Comparison of ENCODE assay signal across 29 mouse cellular contexts in the genomic region with DNA sequence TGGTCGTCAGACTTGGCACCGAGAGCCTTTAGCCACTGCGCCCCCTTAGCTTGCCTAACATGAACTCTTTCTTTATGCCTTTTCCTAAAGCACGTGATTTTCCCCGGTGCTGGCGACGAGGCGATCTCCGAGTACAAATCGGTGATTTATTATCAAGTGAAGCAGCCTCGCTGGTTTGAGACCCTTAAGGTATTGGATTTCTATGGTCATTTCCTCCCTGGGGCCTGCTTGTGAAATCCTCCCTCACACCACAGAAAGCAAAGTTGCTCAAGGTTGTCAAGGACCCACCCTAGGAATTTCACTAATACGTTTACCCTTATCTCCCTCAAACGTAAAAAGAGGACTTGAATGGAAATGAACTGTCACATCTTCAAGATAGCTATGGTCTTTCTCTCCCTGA.
DNase-seq lines count a peak whose midpoint lies in the region; ATAC-seq lines count a peak whose summit lies in the region.
"Had no signal": no experiment of that assay in that cellular context is flagged by ENCODE, and none has a peak within 500 bp of the region (broad histone marks: within the 10 kb centered on the region; RNA-seq: fewer than 3 reads in every experiment).

No protein-coding gene starts in this region.

- no peaks in the 10 kb centered on the region for H3K9me3 ChIP-seq in kidney, embryonic 16.5 days (ENCODE audit: low read length)
- no peaks in the 10 kb centered on the region for H3K9me3 ChIP-seq in intestine, embryonic 15.5 days
- H3K9me3 ChIP-seq: embryonic facial prominence, embryonic 12.5 days; embryonic facial prominence, embryonic 15.5 days; heart, embryonic 12.5 days; heart, embryonic 15.5 days; hindbrain, embryonic 10.5 days; hindbrain, embryonic 13.5 days had no signal

- H3K27ac ChIP-seq in kidney, embryonic 16.5 days (ENCODE audit: low read length): no peak overlapping the region
- H3K27ac ChIP-seq in intestine, embryonic 15.5 days: no peak overlapping the region
- H3K27ac ChIP-seq: embryonic facial prominence, embryonic 12.5 days; embryonic facial prominence, embryonic 15.5 days; gastrocnemius, adult 2 months; heart, embryonic 15.5 days; hindbrain, embryonic 10.5 days; hindbrain, embryonic 13.5 days had no signal

- 29% methylated on average over 13 of the region's 13 CpGs for WGBS in kidney, embryonic 16.5 days
- WGBS in intestine, embryonic 15.5 days: 77% methylated on average over 13 of the region's 13 CpGs

- ATAC-seq in kidney, embryonic 16.5 days (ENCODE audit: low FRiP score, low TSS enrichment): 0 out of 2 replicates have a peak, but pooled peaks have one; percentile 19
- no peak for ATAC-seq in intestine, embryonic 15.5 days
- ATAC-seq: forebrain, embryonic 14.5 days; forebrain, postnatal 0 days; hindbrain, embryonic 16.5 days; Patski had no signal

- H3K4me1 ChIP-seq in kidney, embryonic 16.5 days (ENCODE audit: insufficient read depth, low read length): no peaks in the 10 kb centered on the region
- H3K4me1 ChIP-seq in intestine, embryonic 15.5 days (replicated peaks): no peaks in the 10 kb centered on the region
- H3K4me1 ChIP-seq: embryonic facial prominence, embryonic 12.5 days; embryonic facial prominence, embryonic 15.5 days; heart, embryonic 12.5 days; heart, embryonic 15.5 days; hindbrain, embryonic 13.5 days had no signal

- H3K27me3 ChIP-seq in kidney, embryonic 16.5 days (ENCODE audit: insufficient read depth, low read length): no peaks in the 10 kb centered on the region
- no peaks in the 10 kb centered on the region for H3K27me3 ChIP-seq in intestine, embryonic 15.5 days (replicated peaks)
- H3K27me3 ChIP-seq: CH12.LX; embryonic facial prominence, embryonic 12.5 days; embryonic facial prominence, embryonic 15.5 days; heart, embryonic 12.5 days; heart, embryonic 15.5 days; hindbrain, embryonic 13.5 days; Patski had no signal

- no peak overlapping the region for H3K4me3 ChIP-seq in kidney, embryonic 16.5 days (ENCODE audit: low read length)
- no peak overlapping the region for H3K4me3 ChIP-seq in intestine, embryonic 15.5 days (replicated peaks)
- H3K4me3 ChIP-seq: embryonic facial prominence, embryonic 12.5 days; embryonic facial prominence, embryonic 15.5 days; gastrocnemius, adult 2 months; heart, embryonic 12.5 days; heart, embryonic 15.5 days; hindbrain, embryonic 10.5 days; hindbrain, embryonic 13.5 days had no signal

- H3K4me2 ChIP-seq in kidney, embryonic 16.5 days (replicated peaks; ENCODE audit: low read depth, low read length): no peak overlapping the region
- H3K4me2 ChIP-seq in intestine, embryonic 15.5 days (replicated peaks): no peak overlapping the region
- H3K4me2 ChIP-seq: embryonic facial prominence, embryonic 12.5 days; embryonic facial prominence, embryonic 15.5 days; heart, embryonic 12.5 days; heart, embryonic 15.5 days; hindbrain, embryonic 13.5 days had no signal

- H3K9ac ChIP-seq in kidney, embryonic 16.5 days (replicated peaks; ENCODE audit: low read length): no peak overlapping the region
- no peak overlapping the region for H3K9ac ChIP-seq in intestine, embryonic 15.5 days
- H3K9ac ChIP-seq: embryonic facial prominence, embryonic 12.5 days; embryonic facial prominence, embryonic 15.5 days; forebrain, postnatal 0 days; heart, embryonic 12.5 days; heart, embryonic 15.5 days; hindbrain, embryonic 13.5 days had no signal

- H3K36me3 ChIP-seq in kidney, embryonic 16.5 days (ENCODE audit: insufficient read depth, low read length): peaks cover 79% of the 10 kb centered on the region
- H3K36me3 ChIP-seq in intestine, embryonic 15.5 days: peaks cover 39% of the 10 kb centered on the region; the same call in 1 of the 2 replicates
- H3K36me3 ChIP-seq: G1E; hindbrain, embryonic 13.5 days had no signal

- DNase-seq in embryo, embryonic 11 days: peak; percentile 10
- no peak for DNase-seq in embryo, embryonic 9.5 days (ENCODE audit: extremely low spot score)
- DNase-seq in kidney, adult 9 months: no peak
- DNase-seq in mesoderm, embryonic 11.5 days (ENCODE audit: low read depth, low spot score): peak; percentile 20
- DNase-seq: adrenal gland, postnatal 10 days; adrenal gland, postnatal 36 days; B cell, adult 2 months; cerebellum, adult 18-20 months; cerebellum, adult 9-10 months; cerebellum, postnatal 14 days; forebrain, postnatal 0 days; gastrocnemius, adult 2 months; gastrocnemius, postnatal 14 days; heart, adult 11 months; heart, postnatal 10 days; heart, postnatal 36 days had no signal

Comparison
In these comparisons a context has a peak if more than half of its experiments do, and no peak if none do; other contexts are left out.
1. DNase-seq: peak in embryo, embryonic 11 days (single experiment) and mesoderm, embryonic 11.5 days (single experiment); none in embryo, embryonic 9.5 days (single experiment) and kidney, adult 9 months (single experiment).